Mouse (Mus musculus): ENCODE data around the gene Wdr35. TPM values are rescaled to one million over a fixed set of nuclear protein-coding genes. Genes with fewer than 3 reads are reported as not detected.

Wdr35 gene
- polyA plus RNA-seq, 1 experiment = 7.5 TPM

GRCm38 (mm10) chr12:9063611-9064010 lies 89.9 kb downstream of the Wdr35 start:
- Histone ChIP-seq H3K4me1 (ENCODE audit: control insufficient read depth, insufficient read depth, low read length) (no peaks in the 10 kb centered on the region), H3K27ac (ENCODE audit: control insufficient read depth, insufficient read depth, low read depth, low read length, poor library complexity) (no peak overlapping the region), H3K4me3 (replicated peaks; ENCODE audit: control insufficient read depth, low read depth, low read length) (no peak overlapping the region)
- 77% methylated on average over 6 of the region's 6 CpGs for WGBS
- TF ChIP-seq POLR2A (IDR thresholded peaks at IDR 0.05; ENCODE audit: borderline replicate concordance, control insufficient read depth, low read depth, low read length) (no peak), CTCF (IDR thresholded peaks at IDR 0.05; ENCODE audit: control insufficient read depth, insufficient read depth, low read length) (no peak)

GRCm38 (mm10) chr12:9071058-9071457 lies 97.4 kb downstream of the Wdr35 start:
- Histone ChIP-seq H3K27ac (ENCODE audit: control insufficient read depth, insufficient read depth, low read depth, low read length, poor library complexity) (no peak overlapping the region), H3K4me3 (replicated peaks; ENCODE audit: control insufficient read depth, low read depth, low read length) (no peak overlapping the region), H3K4me1 (ENCODE audit: control insufficient read depth, insufficient read depth, low read length) (no peaks in the 10 kb centered on the region)
- WGBS = 82% methylated on average over 1 of the region's 1 CpGs
- TF ChIP-seq POLR2A (IDR thresholded peaks at IDR 0.05; ENCODE audit: borderline replicate concordance, control insufficient read depth, low read depth, low read length) = no peak

- no peak overlapping the region for H3K4me3 ChIP-seq (replicated peaks; ENCODE audit: control insufficient read depth, low read depth, low read length)
- no peaks in the 10 kb centered on the region for H3K4me1 ChIP-seq (ENCODE audit: control insufficient read depth, insufficient read depth, low read length)
- TF ChIP-seq POLR2A (IDR thresholded peaks at IDR 0.05; ENCODE audit: borderline replicate concordance, control insufficient read depth, low read depth, low read length) (no peak), CTCF (IDR thresholded peaks at IDR 0.05; ENCODE audit: control insufficient read depth, insufficient read depth, low read length) (no peak)
- 58% methylated on average over 4 of the region's 4 CpGs for WGBS
- H3K27ac ChIP-seq (ENCODE audit: control insufficient read depth, insufficient read depth, low read depth, low read length, poor library complexity) = no peak overlapping the region
These were observed 97.8 kb downstream of the Wdr35 start for GRCm38 (mm10) chr12:9071493-9071892.

GRCm38 (mm10) chr12:9077554-9078125 lies 103.9 kb downstream of the Wdr35 start:
- H3K4me1 ChIP-seq (ENCODE audit: control insufficient read depth, insufficient read depth, low read length) = no peaks in the 10 kb centered on the region
- TF ChIP-seq CTCF (IDR thresholded peaks at IDR 0.05; ENCODE audit: control insufficient read depth, insufficient read depth, low read length) (no peak), POLR2A (IDR thresholded peaks at IDR 0.05; ENCODE audit: borderline replicate concordance, control insufficient read depth, low read depth, low read length) (no peak)
- 83% methylated on average over 3 of the region's 3 CpGs for WGBS
- no peak overlapping the region for H3K4me3 ChIP-seq (replicated peaks; ENCODE audit: control insufficient read depth, low read depth, low read length)
- no peak overlapping the region for H3K27ac ChIP-seq (ENCODE audit: control insufficient read depth, insufficient read depth, low read depth, low read length, poor library complexity)

Other genes starting within 250 kb of the Wdr35 start
- 3.4 and 13.1 TPM in 2 replicates for gene Sdc1, start 202.6 kb upstream of the Wdr35 start, polyA plus RNA-seq (2011; ENCODE audit: insufficient read depth, insufficient read length, low replicate concordance, missing spikeins)
- gene Laptm4a, start 52.2 kb upstream of the Wdr35 start, polyA plus RNA-seq (2011; ENCODE audit: insufficient read depth, insufficient read length, low replicate concordance, missing spikeins) = 67.6 and 132 TPM in 2 replicates
- 0.67 TPM in 1 of 2 replicates, not detected in the other for gene Matn3, start 26.0 kb upstream of the Wdr35 start, polyA plus RNA-seq (2011; ENCODE audit: insufficient read depth, insufficient read length, low replicate concordance, missing spikeins)
- 1.9 and 4.1 TPM in 2 replicates for gene Ttc32, start 56.1 kb downstream of the Wdr35 start, polyA plus RNA-seq (2011; ENCODE audit: insufficient read depth, insufficient read length, low replicate concordance, missing spikeins)